Mouse (Mus musculus): ENCODE results near the gene Inpp5a.

Gene Inpp5a

DNA sequence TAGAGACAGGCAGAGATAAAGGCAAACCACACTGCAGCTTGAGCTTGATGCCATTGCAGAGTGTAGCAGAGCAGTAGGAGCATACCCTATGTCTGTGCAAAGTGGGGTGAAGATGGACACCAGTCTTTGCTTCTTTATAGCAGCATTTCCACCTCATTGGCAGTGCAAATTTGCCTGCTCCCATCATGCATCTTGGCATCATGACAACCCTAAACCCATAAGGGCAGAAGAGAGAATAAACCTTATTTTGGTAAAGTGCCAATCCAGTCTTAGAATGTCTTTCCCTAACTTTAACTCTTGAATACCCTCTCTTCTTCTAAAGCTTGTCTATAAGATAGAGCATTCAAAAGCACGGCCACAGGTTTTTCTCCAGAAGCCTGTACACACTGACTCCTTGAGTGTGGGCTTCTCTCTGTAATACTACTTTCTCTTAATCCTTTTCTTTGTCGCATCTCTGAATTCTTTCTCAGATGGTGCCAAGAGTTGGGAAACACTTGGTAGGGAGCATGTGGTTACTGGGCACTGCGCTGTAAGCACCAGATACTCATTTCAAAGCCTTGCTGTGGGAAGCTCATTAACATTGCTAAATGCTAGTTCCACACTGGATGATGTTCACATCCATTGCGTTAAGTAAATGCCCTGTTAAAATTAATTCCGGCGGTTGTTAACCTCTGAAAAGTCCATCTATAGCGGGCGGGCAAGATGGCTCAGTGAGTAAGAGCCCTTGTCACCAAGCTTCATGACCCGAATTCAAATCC is 1.8 kb upstream of the Inpp5a start:
- DNase-seq (ENCODE audit: low read depth, low spot score) = no peak
- H3K36me3 ChIP-seq (ENCODE audit: control insufficient read depth, insufficient read depth, low read length, poor library complexity, severe bottlenecking) = no peaks in the 10 kb centered on the region
- H3K27me3 ChIP-seq (ENCODE audit: control insufficient read depth, insufficient read depth, low read length, poor library complexity, severe bottlenecking) = no peaks in the 10 kb centered on the region

DNA sequence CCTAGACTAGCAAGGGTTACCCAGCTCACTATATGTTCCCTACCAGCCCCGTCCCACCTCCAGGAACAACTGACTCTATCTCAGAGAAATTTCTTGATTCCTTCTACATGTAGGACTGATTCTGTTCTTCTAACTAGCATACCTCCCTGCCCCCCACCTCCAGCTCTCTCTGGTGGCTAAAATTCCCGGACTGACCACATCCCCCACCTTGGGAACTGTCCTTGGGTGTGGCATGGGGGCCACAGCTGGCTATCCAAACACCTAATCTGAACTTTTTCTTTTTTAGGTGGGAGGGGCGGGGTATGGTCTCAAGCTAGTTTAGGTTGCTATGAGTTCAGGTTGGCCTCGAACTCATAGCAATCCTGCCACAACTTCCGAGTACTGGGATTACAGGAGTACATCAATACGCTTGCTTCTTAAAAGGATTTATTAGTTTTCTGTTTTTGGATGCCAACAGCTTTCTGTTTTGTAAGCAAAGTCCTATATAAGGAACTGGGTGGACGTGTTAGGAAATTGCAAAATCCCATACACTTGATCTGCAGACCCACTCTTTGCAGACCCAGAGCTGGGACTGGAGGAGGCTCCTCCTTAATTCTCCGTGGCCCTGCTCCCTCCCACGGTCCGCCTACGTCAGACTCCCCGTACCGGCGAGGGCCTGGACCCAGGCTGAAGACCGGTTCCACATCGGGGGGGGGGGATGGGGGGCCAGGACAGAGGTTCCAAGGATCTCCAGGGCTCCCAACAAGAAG is 814 bp upstream of the Inpp5a start:
- DNase-seq (ENCODE audit: low read depth, low spot score) = no peak
- H3K27me3 ChIP-seq (ENCODE audit: control insufficient read depth, insufficient read depth, low read length, poor library complexity, severe bottlenecking) = no peaks in the 10 kb centered on the region
- no peaks in the 10 kb centered on the region for H3K36me3 ChIP-seq (ENCODE audit: control insufficient read depth, insufficient read depth, low read length, poor library complexity, severe bottlenecking)

DNA sequence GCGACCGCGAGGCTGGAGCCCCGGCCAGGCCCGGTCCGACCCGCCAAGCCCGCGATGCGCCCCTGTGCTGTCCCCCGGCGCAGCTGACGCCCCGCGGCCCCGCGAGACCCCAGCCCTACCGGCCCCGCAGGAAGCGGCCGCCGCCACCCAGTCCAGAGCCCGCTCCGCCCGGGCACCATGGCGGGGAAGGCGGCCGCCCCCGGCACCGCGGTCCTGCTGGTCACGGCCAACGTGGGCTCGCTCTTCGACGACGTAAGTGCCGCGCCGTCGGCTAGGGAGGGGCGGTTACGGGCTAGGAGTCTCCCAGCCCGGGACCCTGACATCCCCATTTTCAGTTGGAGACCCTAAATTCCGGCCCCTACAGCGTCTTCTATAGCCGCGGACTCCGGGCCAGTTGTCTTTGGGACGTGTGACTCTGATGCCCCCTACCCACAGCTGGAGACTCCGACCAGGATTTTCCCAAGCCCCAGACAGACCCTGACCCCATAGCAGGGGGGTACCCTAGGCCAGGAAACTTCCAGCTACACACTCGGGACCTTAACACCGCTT is 378 bp downstream of the Inpp5a start:
- no peaks in the 10 kb centered on the region for H3K36me3 ChIP-seq (ENCODE audit: control insufficient read depth, insufficient read depth, low read length, poor library complexity, severe bottlenecking)
- no peak for DNase-seq (ENCODE audit: low read depth, low spot score)
- no peaks in the 10 kb centered on the region for H3K27me3 ChIP-seq (ENCODE audit: control insufficient read depth, insufficient read depth, low read length, poor library complexity, severe bottlenecking)

DNA sequence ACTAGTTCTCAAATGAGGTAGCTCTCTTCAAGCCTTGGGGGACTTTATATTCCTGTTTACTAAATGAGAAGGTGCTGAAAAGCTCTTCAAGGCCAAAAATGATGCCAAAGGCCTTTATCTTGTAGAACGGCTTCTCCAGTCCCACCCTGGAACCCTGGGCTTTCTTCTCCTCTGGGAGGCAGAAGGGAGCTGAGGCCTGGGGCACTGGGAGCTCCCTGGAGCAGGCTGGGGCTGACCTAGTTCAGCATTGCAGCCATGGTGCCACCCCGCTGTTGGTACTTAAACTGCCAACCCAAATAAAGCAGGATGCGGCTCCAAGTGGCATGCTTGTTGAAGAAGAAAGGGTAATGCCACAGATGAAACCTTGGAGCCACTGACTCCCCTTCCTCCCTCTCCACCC is 1.5 kb downstream of the Inpp5a start:
- no peaks in the 10 kb centered on the region for H3K36me3 ChIP-seq (ENCODE audit: control insufficient read depth, insufficient read depth, low read length, poor library complexity, severe bottlenecking)
- DNase-seq (ENCODE audit: low read depth, low spot score) = no peak
- H3K27me3 ChIP-seq (ENCODE audit: control insufficient read depth, insufficient read depth, low read length, poor library complexity, severe bottlenecking) = no peaks in the 10 kb centered on the region

DNA sequence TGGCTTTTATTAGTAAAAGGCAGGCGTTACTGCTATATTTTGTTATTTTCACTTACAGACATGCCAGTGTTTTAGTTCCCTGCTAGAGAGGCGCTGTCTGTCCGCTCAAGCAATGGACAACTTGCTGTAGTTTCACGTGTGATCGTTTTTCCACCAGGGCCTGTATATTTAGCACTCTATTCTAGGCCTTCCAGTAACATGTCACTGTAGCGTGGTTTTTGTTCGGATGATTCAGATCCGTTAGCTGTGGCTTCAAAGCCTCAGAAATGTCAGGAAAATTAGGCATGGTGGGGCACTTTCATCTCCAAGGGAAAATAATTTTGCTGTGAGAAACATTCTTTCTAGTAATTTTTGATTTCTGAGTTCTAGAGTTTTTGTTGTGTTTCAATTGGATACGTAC is 2.0 kb downstream of the Inpp5a start:
- no peak for DNase-seq (ENCODE audit: low read depth, low spot score)
- Histone ChIP-seq H3K27me3 (ENCODE audit: control insufficient read depth, insufficient read depth, low read length, poor library complexity, severe bottlenecking) (no peaks in the 10 kb centered on the region), H3K36me3 (ENCODE audit: control insufficient read depth, insufficient read depth, low read length, poor library complexity, severe bottlenecking) (no peaks in the 10 kb centered on the region)

DNA sequence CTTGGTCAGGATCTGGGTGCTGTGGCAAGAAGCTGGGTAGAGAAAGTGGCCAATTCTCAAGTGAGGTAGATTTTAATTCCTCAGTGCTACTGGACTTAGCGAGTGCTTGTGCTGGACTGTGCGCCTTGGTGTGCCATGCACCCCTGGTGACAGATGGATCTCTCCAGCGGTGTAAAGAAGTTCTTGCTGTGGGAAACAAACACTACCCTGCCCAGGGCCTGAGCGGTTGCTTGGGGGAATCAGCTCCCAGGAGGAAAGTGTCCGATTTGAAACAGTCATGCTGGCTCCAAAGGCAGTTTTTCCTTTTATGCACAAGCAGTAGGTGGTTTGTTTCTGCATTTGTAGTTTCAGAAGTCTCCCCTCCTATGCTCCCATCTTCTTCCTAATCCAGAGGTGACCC is 2.8 kb downstream of the Inpp5a start:
- H3K36me3 ChIP-seq (ENCODE audit: control insufficient read depth, insufficient read depth, low read length, poor library complexity, severe bottlenecking) = no peaks in the 10 kb centered on the region
- no peak for DNase-seq (ENCODE audit: low read depth, low spot score)
- H3K27me3 ChIP-seq (ENCODE audit: control insufficient read depth, insufficient read depth, low read length, poor library complexity, severe bottlenecking) = no peaks in the 10 kb centered on the region

DNA sequence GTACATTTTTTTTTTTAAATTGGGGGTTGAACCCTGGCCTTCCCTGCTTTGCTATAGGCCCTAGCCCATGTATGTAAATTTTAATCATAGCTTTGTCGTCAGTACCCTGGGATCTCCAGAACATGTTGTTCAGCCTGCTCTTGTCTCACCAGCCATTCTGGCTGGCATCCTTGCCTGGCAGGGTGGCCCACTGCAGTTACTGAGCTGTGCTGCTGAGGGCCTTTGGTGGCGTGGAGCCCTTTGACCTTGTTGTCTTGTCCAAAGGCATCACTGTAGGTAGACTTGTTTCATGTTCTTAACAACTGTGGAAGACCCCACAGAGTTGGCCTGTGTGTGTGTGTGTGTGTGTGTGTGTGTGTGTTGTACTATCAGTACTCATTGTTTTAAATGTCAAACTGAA is 3.2 kb downstream of the Inpp5a start:
- Histone ChIP-seq H3K27me3 (ENCODE audit: control insufficient read depth, insufficient read depth, low read length, poor library complexity, severe bottlenecking) (no peaks in the 10 kb centered on the region), H3K36me3 (ENCODE audit: control insufficient read depth, insufficient read depth, low read length, poor library complexity, severe bottlenecking) (no peaks in the 10 kb centered on the region)
- no peak for DNase-seq (ENCODE audit: low read depth, low spot score)

DNA sequence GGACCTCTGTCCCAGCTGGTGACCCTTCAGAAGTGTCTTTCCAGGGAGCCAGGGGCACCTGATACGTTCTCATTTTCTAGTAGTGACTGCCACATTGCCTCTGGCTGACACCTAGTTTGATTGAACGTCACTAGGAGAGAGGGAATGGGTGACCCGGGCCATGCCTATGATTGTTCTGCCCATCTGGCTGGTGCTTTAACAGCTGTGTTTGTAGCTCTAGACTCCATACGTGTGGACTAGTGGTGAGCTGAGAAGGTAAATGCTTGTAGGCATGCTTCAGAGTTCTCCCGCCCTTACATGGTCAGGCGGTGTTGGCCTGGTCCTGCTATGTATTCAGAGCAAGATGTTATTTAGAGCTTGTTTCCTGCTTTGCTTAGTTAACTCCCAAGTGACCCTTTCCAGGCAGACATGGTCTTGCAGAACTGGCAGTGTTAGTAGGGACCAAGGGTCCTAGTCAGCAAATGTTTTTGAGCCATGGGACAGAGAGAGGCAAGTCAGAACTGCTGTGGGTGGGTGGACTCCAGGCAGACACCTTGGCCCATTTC is 3.9 kb downstream of the Inpp5a start:
- Histone ChIP-seq H3K27me3 (ENCODE audit: control insufficient read depth, insufficient read depth, low read length, poor library complexity, severe bottlenecking) (no peaks in the 10 kb centered on the region), H3K36me3 (ENCODE audit: control insufficient read depth, insufficient read depth, low read length, poor library complexity, severe bottlenecking) (no peaks in the 10 kb centered on the region)
- no peak for DNase-seq (ENCODE audit: low read depth, low spot score)

DNA sequence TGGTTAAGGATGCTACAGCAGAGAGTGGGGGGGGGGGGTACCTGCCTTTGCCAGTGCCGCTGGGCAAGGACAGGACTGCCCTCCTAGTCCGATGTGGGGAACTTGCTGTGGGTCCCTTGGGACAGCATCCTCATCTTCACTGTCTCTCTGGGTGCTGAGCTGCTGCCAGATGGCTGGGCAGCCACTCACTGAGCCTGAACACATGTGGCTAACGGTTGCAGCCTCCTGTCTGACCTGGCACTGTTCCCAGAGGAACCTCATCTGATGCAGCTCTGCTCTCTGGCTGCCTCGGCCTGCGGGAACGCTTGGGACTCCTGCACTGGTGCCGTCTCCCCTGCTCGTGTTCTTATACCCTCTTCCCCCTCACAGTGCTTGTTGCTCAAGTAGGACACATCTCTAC is 8.6 kb downstream of the Inpp5a start:
- H3K27me3 ChIP-seq (ENCODE audit: control insufficient read depth, insufficient read depth, low read length, poor library complexity, severe bottlenecking) = no peaks in the 10 kb centered on the region
- DNase-seq (ENCODE audit: low read depth, low spot score) = peak; percentile 76

DNA sequence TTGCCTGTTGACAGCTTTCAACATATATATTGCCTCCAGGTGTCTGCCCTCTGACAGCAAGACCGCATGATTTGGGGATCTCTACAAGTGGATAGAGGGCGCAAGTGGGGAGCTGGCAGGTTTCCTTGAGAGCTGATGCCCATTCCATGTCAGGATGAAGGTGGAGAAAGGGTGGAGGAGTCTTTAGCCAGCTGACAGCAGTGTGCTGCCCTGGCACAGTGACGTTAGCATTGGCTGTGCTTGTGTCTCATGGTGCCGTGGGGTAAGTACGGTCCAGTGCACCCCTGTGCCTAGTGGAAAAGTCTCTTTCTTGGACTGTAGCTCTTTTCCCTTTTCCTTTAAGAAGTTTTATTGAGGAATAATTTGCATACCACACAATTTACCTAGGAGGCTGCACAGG is 9.2 kb downstream of the Inpp5a start:
- Histone ChIP-seq H3K36me3 (ENCODE audit: control insufficient read depth, insufficient read depth, low read length, poor library complexity, severe bottlenecking) (no peaks in the 10 kb centered on the region), H3K27me3 (ENCODE audit: control insufficient read depth, insufficient read depth, low read length, poor library complexity, severe bottlenecking) (no peaks in the 10 kb centered on the region)
- no peak for DNase-seq (ENCODE audit: low read depth, low spot score)

More for the DNA sequence above, 8.6 kb downstream of the Inpp5a start:
- H3K36me3 ChIP-seq (ENCODE audit: control insufficient read depth, insufficient read depth, low read length, poor library complexity, severe bottlenecking) = no peaks in the 10 kb centered on the region

DNA sequence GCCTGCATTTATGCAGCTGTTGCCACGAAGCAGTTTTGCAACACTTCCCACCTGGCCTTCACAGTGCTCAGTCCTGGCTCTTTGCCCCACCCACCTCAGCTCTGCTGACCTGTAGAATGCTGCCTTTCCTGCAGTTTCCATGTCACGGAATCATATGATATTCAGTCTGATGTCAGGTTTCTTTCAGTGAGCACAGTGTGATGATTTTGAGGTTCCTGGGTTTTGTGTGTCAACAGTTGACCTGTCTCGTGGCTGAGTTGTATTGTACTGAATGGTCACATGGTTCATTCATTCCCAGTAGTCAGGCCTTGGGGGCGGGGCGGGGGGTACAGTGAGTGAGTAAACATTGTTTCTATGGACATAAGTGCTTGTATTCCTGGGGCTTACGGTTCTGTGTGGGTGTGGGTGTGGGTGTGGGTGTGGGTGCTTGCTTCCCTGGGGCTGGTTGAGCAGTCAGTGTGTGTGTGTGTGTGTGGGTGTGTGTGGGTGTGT is 9.7 kb downstream of the Inpp5a start:
- Histone ChIP-seq H3K36me3 (ENCODE audit: control insufficient read depth, insufficient read depth, low read length, poor library complexity, severe bottlenecking) (no peaks in the 10 kb centered on the region), H3K27me3 (ENCODE audit: control insufficient read depth, insufficient read depth, low read length, poor library complexity, severe bottlenecking) (no peaks in the 10 kb centered on the region)
- peak; percentile 83 for DNase-seq (ENCODE audit: low read depth, low spot score)

DNA sequence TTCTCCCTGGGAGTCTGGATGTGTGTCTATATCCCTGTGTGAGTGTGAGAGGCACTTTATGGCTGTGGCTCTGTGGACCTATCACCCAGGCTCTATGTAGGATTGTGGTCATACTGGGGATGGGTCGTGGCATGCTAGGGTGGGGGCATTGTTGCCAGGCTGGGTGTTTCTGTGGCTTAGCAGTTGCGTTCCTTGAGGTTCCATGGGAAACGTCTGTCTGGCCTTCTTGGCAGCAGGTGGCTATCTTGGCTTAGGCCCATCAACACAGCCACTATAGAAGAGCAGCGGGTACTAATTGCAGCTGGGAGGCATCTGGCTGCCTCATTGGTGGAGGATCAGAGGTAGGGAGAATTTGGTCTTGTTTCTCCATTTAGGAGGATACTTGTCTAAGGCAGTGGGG is 10.7 kb downstream of the Inpp5a start:
- Histone ChIP-seq H3K27me3 (ENCODE audit: control insufficient read depth, insufficient read depth, low read length, poor library complexity, severe bottlenecking) (no peaks in the 10 kb centered on the region), H3K36me3 (ENCODE audit: control insufficient read depth, insufficient read depth, low read length, poor library complexity, severe bottlenecking) (no peaks in the 10 kb centered on the region)
- DNase-seq (ENCODE audit: low read depth, low spot score) = no peak

DNA sequence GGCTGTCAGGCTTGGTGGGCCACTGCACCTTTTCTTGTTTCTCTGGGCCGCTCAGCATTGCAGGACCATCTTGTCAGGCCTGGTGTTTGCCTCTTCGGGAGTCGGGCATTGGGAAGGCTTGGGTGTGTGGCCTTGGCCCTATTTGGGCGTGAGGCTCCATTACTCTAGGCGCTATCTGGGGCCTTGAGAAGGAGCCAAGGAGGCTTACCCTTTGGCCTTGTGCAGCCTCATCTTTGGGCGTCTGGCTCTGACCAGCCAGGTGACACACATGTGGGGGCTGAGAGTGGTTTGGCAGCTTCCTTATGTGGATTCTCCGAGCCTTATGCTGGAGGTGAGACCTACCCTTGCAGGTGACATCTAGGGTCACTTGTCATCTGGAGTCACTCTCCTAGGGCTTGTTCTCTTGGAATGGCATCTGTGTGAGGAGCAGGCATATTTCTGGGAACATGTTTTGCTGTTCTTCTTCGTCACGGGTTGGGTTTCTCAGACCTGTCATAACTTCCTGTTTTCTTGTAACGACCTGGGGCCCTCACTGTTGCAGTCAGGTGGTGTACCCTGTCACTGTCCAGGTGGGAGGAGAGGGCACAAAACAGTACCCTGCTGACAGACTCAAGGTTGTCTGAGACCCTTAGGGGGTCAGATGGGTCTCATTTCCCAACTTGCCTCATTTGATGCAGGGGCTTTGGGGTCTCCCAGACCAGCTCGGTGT is 11.2 kb downstream of the Inpp5a start:
- peak; percentile 86 for DNase-seq (ENCODE audit: low read depth, low spot score)
- Histone ChIP-seq H3K27me3 (ENCODE audit: control insufficient read depth, insufficient read depth, low read length, poor library complexity, severe bottlenecking) (no peaks in the 10 kb centered on the region), H3K36me3 (ENCODE audit: control insufficient read depth, insufficient read depth, low read length, poor library complexity, severe bottlenecking) (no peaks in the 10 kb centered on the region)

DNA sequence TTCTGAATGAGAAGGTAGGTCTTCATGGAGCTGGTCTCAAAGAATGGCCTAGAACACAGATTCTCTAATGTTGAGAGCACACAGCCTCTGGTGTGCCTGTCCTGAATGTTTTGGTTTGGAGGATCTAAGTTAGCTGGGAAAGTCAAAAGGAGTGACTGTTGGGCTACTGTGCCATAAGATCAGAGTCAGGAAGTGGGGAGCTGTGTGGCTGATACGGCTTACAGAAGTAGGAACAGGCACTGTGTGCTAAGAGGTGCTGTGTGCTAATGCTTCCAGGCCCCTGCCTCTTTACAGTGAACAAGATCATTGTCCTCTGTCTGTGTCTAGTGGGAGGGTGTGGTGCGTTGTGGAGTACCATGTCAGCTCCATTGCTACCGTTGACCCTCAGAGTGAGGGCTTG is 12.0 kb downstream of the Inpp5a start:
- Histone ChIP-seq H3K27me3 (ENCODE audit: control insufficient read depth, insufficient read depth, low read length, poor library complexity, severe bottlenecking) (no peaks in the 10 kb centered on the region), H3K36me3 (ENCODE audit: control insufficient read depth, insufficient read depth, low read length, poor library complexity, severe bottlenecking) (no peaks in the 10 kb centered on the region)
- DNase-seq (ENCODE audit: low read depth, low spot score) = peak; percentile 57

Data from splenic B cell, adult 2 months (primary cell).